Mouse (Mus musculus) stomach, postnatal 0 days (tissue): ENCODE data around the gene Gm20532. TPM values are rescaled to one million over a fixed set of nuclear protein-coding genes. Genes with fewer than 3 reads are reported as not detected.

Source experiments
- ATAC-seq: fragments of 200-750 bp; cut with Nextera tagmentation; 2 replicates; pipeline ENCODE4 v1.8.0; 2017; ENCODE audit not compliant: low FRiP score, low TSS enrichment
- DNase-seq: peaks from one replicate; pipeline ENCODE4 v3.0.0-alpha.2; 2016; ENCODE audit warnings: low spot score
- H3K27ac ChIP-seq: fragments of 300-500 bp; sonication (generic); replicated peaks from 2 replicates; pipeline ENCODE4 v1.5.1; 2014; ENCODE audit warnings: mild to moderate bottlenecking, control low read depth
- H3K27me3 ChIP-seq: fragments of 300-500 bp; sonication (generic); 2 replicates; pipeline ENCODE4 v1.6.1; 2014; ENCODE audit warnings: low read length; ENCODE audit not compliant: control insufficient read depth, insufficient read depth
- H3K36me3 ChIP-seq: fragments of 300-500 bp; sonication (generic); 2 replicates; pipeline ENCODE4 v1.6.1; 2014; ENCODE audit warnings: low read length, mixed read lengths; ENCODE audit not compliant: control insufficient read depth, insufficient read depth
- H3K4me1 ChIP-seq: fragments of 300-500 bp; sonication (generic); replicated peaks from 2 replicates; pipeline ENCODE4 v1.6.1; 2014; ENCODE audit warnings: antibody characterized with exemption; ENCODE audit not compliant: control insufficient read depth, insufficient read depth
- H3K4me2 ChIP-seq: fragments of 300-500 bp; sonication (generic); replicated peaks from 2 replicates; pipeline ENCODE4 v1.6.1; 2014; ENCODE audit warnings: low read depth, mild to moderate bottlenecking, control low read depth, moderate library complexity
- H3K4me3 ChIP-seq: fragments of 300-500 bp; sonication (generic); 2 replicates; pipeline ENCODE4 v1.5.1; 2014; ENCODE audit warnings: low read depth, low read length, control low read depth
- H3K9ac ChIP-seq: fragments of 300-500 bp; sonication (generic); 2 replicates; pipeline ENCODE4 v1.6.1; 2014; ENCODE audit warnings: mild to moderate bottlenecking, low read length, control low read depth, mixed read lengths
- H3K9me3 ChIP-seq: fragments of 300-500 bp; sonication (generic); 2 replicates; pipeline ENCODE4 v1.6.1; 2016; ENCODE audit warnings: low read length; ENCODE audit not compliant: control insufficient read depth
- CTCF ChIP-seq: IDR thresholded peaks from 2 replicates; pipeline ENCODE4 v1.5.1; 2016; ENCODE audit warnings: antibody characterized with exemption, low read depth, mild to moderate bottlenecking, moderate library complexity
- EP300 ChIP-seq: optimal IDR thresholded peaks from 2 replicates; pipeline ENCODE3; 2016; ENCODE audit warnings: antibody characterized with exemption
- WGBS: fragments of 180-500 bp; shearing (Covaris S2); extraction: QIAGEN DNeasy Blood & Tissue Kit; methylation state at CpG from one replicate; pipeline ENCODE4 v1.1.7; 2014; 5-methylcytosine and 5-hydroxymethylcytosine counted together
- microRNA counts: library from miRNA; unstranded; fragments of <30 nt; microRNA quantifications from one replicate; lab custom pipeline; 2015
- microRNA-seq: library from miRNA; unstranded; fragments of <30 nt; microRNA quantifications from one replicate; pipeline ENCODE4, GENCODE M21; 2016
- polyA plus RNA-seq: library from polyadenylated mRNA; unstranded; fragments of >200 nt; fragmentation: Nextera tagmentation; extraction: Ambion mirVana; gene quantifications from 2 replicates; pipeline ENCODE4 v1.2.1, GENCODE M21; 2015

Gene Gm20532
- polyA plus RNA-seq, 1 experiment from 2014 or later, result not detected

- ATAC-seq, result no peak
- Histone ChIP-seq H3K9ac (no peak overlapping the region), H3K4me2 (no peak overlapping the region), H3K36me3 (no peaks in the 10 kb centered on the region), H3K9me3 (no peaks in the 10 kb centered on the region), H3K27ac (no peak overlapping the region), H3K4me1 (no peaks in the 10 kb centered on the region), H3K27me3 (no peaks in the 10 kb centered on the region), H3K4me3 (no peak overlapping the region)
- DNase-seq, result no peak
- TF ChIP-seq EP300 (no peak), CTCF (no peak)
Observed at GRCm38 (mm10) chr2:26668746-26669145, 82.3 kb downstream of the Gm20532 start.

GRCm38 (mm10) chr2:26671182-26671581 is 84.7 kb downstream of the Gm20532 start, which contains the start of gene Lcn4:
Lcn4 (minus strand) TSS chr2:26671282.
- no peak for ATAC-seq
- TF ChIP-seq CTCF (no peak), EP300 (no peak)

More at GRCm38 (mm10) chr2:26671182-26671581, 84.7 kb downstream of the Gm20532 start, which contains the start of gene Lcn4:
- Histone ChIP-seq H3K4me1 (no peaks in the 10 kb centered on the region), H3K27ac (no peak within 1 kb of the TSS), H3K9me3 (no peaks in the 10 kb centered on the region), H3K27me3 (no peaks in the 10 kb centered on the region), H3K4me3 (no peak within 1 kb of the TSS), H3K36me3 (no peaks in the 10 kb centered on the region), H3K9ac (no peak within 1 kb of the TSS), H3K4me2 (no peak within 1 kb of the TSS)
- 88% methylated on average over 3 of the region's 3 CpGs for WGBS
- no peak for DNase-seq

MicroRNA genes within 50 kb of the gene (microRNA counts, 519-probe panel; counts per million panel counts)
- microRNA mmu-miR-126-3p (lab: Ali Mortazavi, UCI) (7,672 counts per million, percentile 97 among the panel's probes with 10 or more counts), microRNA mmu-miR-126-5p (lab: Ali Mortazavi, UCI) (5,072 counts per million, percentile 56 among the panel's probes with 10 or more counts)

Small RNAs within 50 kb of the gene (microRNA-seq; reads per million reads assigned to microRNA genes)
- not detected for gene Mir126a
- not detected for gene Mir126b

Other genes with a start within 250 kb of the Gm20532 start
- gene Dnlz, start 234.5 kb upstream of the Gm20532 start, polyA plus RNA-seq, result 15.1 and 16.6 TPM in 2 replicates
- 0.51 and 0.55 TPM in 2 replicates for gene Card9, start 225.7 kb upstream of the Gm20532 start, polyA plus RNA-seq
- gene Snapc4, start 206.0 kb upstream of the Gm20532 start, polyA plus RNA-seq, result 7.4 and 9.5 TPM in 2 replicates
- 52.6 and 58.9 TPM in 2 replicates for gene Entr1, start 197.3 kb upstream of the Gm20532 start, polyA plus RNA-seq
- 53.3 and 55.4 TPM in 2 replicates for gene Pmpca, start 197.3 kb upstream of the Gm20532 start, polyA plus RNA-seq
- gene Inpp5e, start 177.4 kb upstream of the Gm20532 start, polyA plus RNA-seq, result 6.3 and 7.7 TPM in 2 replicates
- gene Sec16a, start 141.4 kb upstream of the Gm20532 start, polyA plus RNA-seq, result 10.6 and 11.7 TPM in 2 replicates
- gene Notch1, start 70.0 kb upstream of the Gm20532 start, polyA plus RNA-seq, result 4.8 and 5.6 TPM in 2 replicates
- gene Egfl7, start 6.6 kb upstream of the Gm20532 start, polyA plus RNA-seq, result 49.7 and 54.3 TPM in 2 replicates
- 109 and 120 TPM in 2 replicates for gene Agpat2, start 17.8 kb downstream of the Gm20532 start, polyA plus RNA-seq
- gene Fam69b, start 41.8 kb downstream of the Gm20532 start, polyA plus RNA-seq, result 10.9 and 13.4 TPM in 2 replicates
- gene Lcn4, start 84.6 kb downstream of the Gm20532 start, polyA plus RNA-seq, result not detected in 2 replicates